8 mouse cellular contexts compared by ENCODE assay signal in the genomic region with DNA sequence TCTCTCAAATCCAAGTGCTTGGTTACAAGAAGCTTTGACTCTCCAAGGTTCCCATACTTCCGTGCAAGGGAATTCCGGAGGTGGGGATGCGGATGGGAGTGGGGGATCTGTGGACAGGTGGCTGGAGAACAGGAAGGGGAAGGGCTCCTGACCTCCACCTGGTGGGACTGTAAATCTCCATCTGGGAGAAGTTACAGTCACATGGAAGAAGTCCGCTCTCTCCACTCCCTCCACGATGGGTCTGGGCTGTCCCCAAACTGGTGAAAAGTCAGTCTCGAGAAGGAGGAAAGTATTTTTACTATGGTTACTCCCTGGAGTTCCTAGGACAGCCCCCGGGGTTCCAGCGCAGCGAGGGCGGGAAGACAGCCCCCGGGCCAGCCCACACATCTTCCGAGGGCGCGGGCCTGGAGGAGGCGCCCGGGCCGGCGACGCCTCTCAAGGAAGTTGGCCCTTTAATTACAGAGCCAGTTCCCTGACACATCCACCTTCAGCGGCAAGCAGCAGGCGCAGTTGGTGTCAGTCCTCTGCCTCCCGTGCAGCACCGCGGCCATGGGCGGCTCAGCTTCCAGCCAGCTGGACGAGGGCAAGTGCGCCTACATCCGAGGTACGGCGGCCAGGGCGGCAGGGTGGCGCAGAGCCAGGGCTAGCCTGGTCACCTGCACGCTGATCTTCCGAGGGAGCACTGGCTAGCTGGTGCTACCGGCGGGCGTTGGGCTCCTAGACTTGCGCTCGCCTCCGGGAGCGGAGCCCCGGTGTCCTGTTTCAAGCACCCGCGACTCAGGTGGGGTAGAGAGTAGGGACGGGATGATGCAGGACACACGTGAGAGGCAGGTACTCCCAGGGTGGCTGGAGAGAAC. TPM values are rescaled to one million over a fixed set of nuclear protein-coding genes. Genes with fewer than 3 reads are reported as not detected.
DNase-seq lines count a peak whose midpoint lies in the region; ATAC-seq and TF ChIP-seq lines count a peak whose summit lies in the region.

TSS of gene Fam129a (plus strand) at position 206 of the 857 bp plus-strand sequence.

- peaks cover 10% of the 10 kb centered on the region for H3K27me3 ChIP-seq in forebrain, postnatal 0 days (ENCODE audit: insufficient read depth, low read length)
- peaks cover 17% of the 10 kb centered on the region for H3K27me3 ChIP-seq in hindbrain, embryonic 11.5 days (ENCODE audit: control insufficient read depth, insufficient read depth, low read length)
- peaks cover 45% of the 10 kb centered on the region for H3K27me3 ChIP-seq in limb, embryonic 10.5 days (ENCODE audit: low read depth, poor library complexity, severe bottlenecking)
- H3K27me3 ChIP-seq in spleen, adult 2 months (ENCODE audit: control insufficient read depth, insufficient read depth, low read length), result peaks cover 2% of the 10 kb centered on the region; the same call in 1 of the 2 replicates

- 7% methylated on average over 46 of the region's 46 CpGs for WGBS in forebrain, postnatal 0 days
- WGBS in hindbrain, embryonic 11.5 days, result 3% methylated on average over 46 of the region's 46 CpGs
- WGBS in limb, embryonic 10.5 days, result 3% methylated on average over 46 of the region's 46 CpGs
- WGBS in spleen, adult 2 months, result 8% methylated on average over 46 of the region's 46 CpGs

- ATAC-seq in forebrain, postnatal 0 days, result peak; percentile 32
- ATAC-seq in hindbrain, embryonic 11.5 days (ENCODE audit: low FRiP score), result peak; percentile 45

- H3K4me3 ChIP-seq in bone marrow macrophage, adult 2 months (ENCODE audit: insufficient read depth, low read length), result peak within 1 kb of the TSS; percentile 79
- peak within 1 kb of the TSS; percentile 31 for H3K4me3 ChIP-seq in forebrain, postnatal 0 days (ENCODE audit: low read depth, low read length)
- peak within 1 kb of the TSS; percentile 34 for H3K4me3 ChIP-seq in hindbrain, embryonic 11.5 days (ENCODE audit: low read depth, low read length)
- peak within 1 kb of the TSS; percentile 53 for H3K4me3 ChIP-seq in limb, embryonic 10.5 days
- H3K4me3 ChIP-seq in spleen, adult 2 months (ENCODE audit: extremely low read depth, insufficient read depth, insufficient read length), result peak within 1 kb of the TSS; percentile 82

- DNase-seq in ES-CJ7 (ENCODE audit: low read depth, low spot score), result peak; percentile 59
- DNase-seq in forebrain, postnatal 0 days, result no peak
- DNase-seq in hindbrain, embryonic 11.5 days (ENCODE audit: low spot score), result peak; percentile 41
- DNase-seq in limb, embryonic 10.5 days (ENCODE audit: low spot score), result peak; percentile 64
- peak; percentile 37 for DNase-seq in mesoderm, embryonic 11.5 days (ENCODE audit: low read depth, low spot score)
- peak in 1 of 2 experiments; percentile 16 for DNase-seq in spleen, adult 2 months (ENCODE audit: low read depth in 1 of 2, low spot score in 2 of 2)
- no peak for DNase-seq in layer of hippocampus, postnatal 14 days (ENCODE audit: low spot score in 2 of 2)

- H3K27ac ChIP-seq in bone marrow macrophage, adult 2 months (ENCODE audit: insufficient read depth, low read depth, low read length), result no peak within 1 kb of the TSS
- no peak within 1 kb of the TSS for H3K27ac ChIP-seq in forebrain, postnatal 0 days (ENCODE audit: low read depth, low read length)
- H3K27ac ChIP-seq in hindbrain, embryonic 11.5 days (ENCODE audit: low read depth, low read length), result no peak within 1 kb of the TSS
- H3K27ac ChIP-seq in limb, embryonic 10.5 days, result peak within 1 kb of the TSS; percentile 59
- H3K27ac ChIP-seq in spleen, adult 2 months (ENCODE audit: insufficient read depth, low read length), result peak within 1 kb of the TSS; percentile 80

- TF ChIP-seq POLR2A in bone marrow macrophage, adult 2 months (IDR thresholded peaks at IDR 0.05; ENCODE audit: borderline replicate concordance, low read depth, low read length), result no peak
- TF ChIP-seq POLR2A in spleen, adult 2 months (IDR thresholded peaks at IDR 0.05; ENCODE audit: low read depth, low read length), result peak; percentile 56; the same call in 1 of the 2 replicates

- no peak within 1 kb of the TSS for H3K9ac ChIP-seq in forebrain, postnatal 0 days
- H3K9ac ChIP-seq in hindbrain, embryonic 11.5 days (ENCODE audit: low read depth, low read length), result no peak within 1 kb of the TSS

- TF ChIP-seq CTCF in bone marrow macrophage, adult 2 months (IDR thresholded peaks at IDR 0.05; ENCODE audit: low read depth, low read length), result no peak
- no peak for TF ChIP-seq CTCF in forebrain, postnatal 0 days (IDR thresholded peaks at IDR 0.05; ENCODE audit: low read depth)
- TF ChIP-seq CTCF in spleen, adult 2 months (IDR thresholded peaks at IDR 0.05; ENCODE audit: extremely low read depth, insufficient read depth, insufficient read length, insufficient replicate concordance), result no peak

- no peaks in the 10 kb centered on the region for H3K9me3 ChIP-seq in forebrain, postnatal 0 days (ENCODE audit: low read length)
- no peaks in the 10 kb centered on the region for H3K9me3 ChIP-seq in hindbrain, embryonic 11.5 days (ENCODE audit: control insufficient read depth, low read length)
- no peaks in the 10 kb centered on the region for H3K9me3 ChIP-seq in limb, embryonic 10.5 days (replicated peaks)

- peak within 1 kb of the TSS; percentile 57 for H3K4me2 ChIP-seq in forebrain, postnatal 0 days (ENCODE audit: low read depth)
- H3K4me2 ChIP-seq in hindbrain, embryonic 11.5 days (replicated peaks; ENCODE audit: low read depth, low read length), result peak within 1 kb of the TSS; percentile 78

- H3K36me3 ChIP-seq in forebrain, postnatal 0 days (ENCODE audit: insufficient read depth), result no peaks in the 10 kb centered on the region
- no peaks in the 10 kb centered on the region for H3K36me3 ChIP-seq in hindbrain, embryonic 11.5 days (ENCODE audit: control insufficient read depth, insufficient read depth, low read length)
- no peaks in the 10 kb centered on the region for H3K36me3 ChIP-seq in limb, embryonic 10.5 days
- H3K36me3 ChIP-seq in spleen, adult 2 months (ENCODE audit: control insufficient read depth, insufficient read depth, low read length), result no peaks in the 10 kb centered on the region

- peaks cover 7% of the 10 kb centered on the region for H3K4me1 ChIP-seq in bone marrow macrophage, adult 2 months (ENCODE audit: control insufficient read depth, insufficient read depth, low read length)
- peaks cover 6% of the 10 kb centered on the region for H3K4me1 ChIP-seq in forebrain, postnatal 0 days (ENCODE audit: insufficient read depth)
- H3K4me1 ChIP-seq in hindbrain, embryonic 11.5 days (replicated peaks; ENCODE audit: control insufficient read depth, insufficient read depth, low read length), result 0 out of 2 replicates have a peak, but pooled peaks cover 3% of the 10 kb centered on the region
- H3K4me1 ChIP-seq in limb, embryonic 10.5 days, result peaks cover 24% of the 10 kb centered on the region
- H3K4me1 ChIP-seq in spleen, adult 2 months (ENCODE audit: control insufficient read depth, insufficient read depth, insufficient read length), result peaks cover 3% of the 10 kb centered on the region

RNA-seq across cellular contexts. Expression of gene Fam129a, which starts in this region (rescaled TPM):
- polyA plus RNA-seq in bone marrow macrophage, adult 2 months (2012; ENCODE audit: insufficient read depth, insufficient read length, missing spikeins), result 48.1 and 56.4 TPM in 2 replicates
- total RNA-seq in forebrain, postnatal 0 days (2014; rRNA removed), result 0.92 and 2.9 TPM in 2 replicates
- 0.75 and 0.93 TPM in 2 replicates for polyA plus RNA-seq in forebrain, postnatal 0 days (2015; fragmentation: Nextera tagmentation; extraction: Ambion mirVana)
- 0.60 and 0.93 TPM in 2 replicates for polyA plus RNA-seq in hindbrain, embryonic 11.5 days (2014; fragmentation: Nextera tagmentation; extraction: Ambion mirVana)
- 0.90 and 1.3 TPM in 2 replicates for polyA plus RNA-seq in limb, embryonic 10.5 days (2016; fragmentation: Nextera tagmentation; extraction: Ambion mirVana)
- polyA plus RNA-seq in spleen, adult 2 months (2012; rRNA removed), result 4.9 and 6.0 TPM in 2 replicates
- total RNA-seq in layer of hippocampus, postnatal 14 days (2021), result 1 to 10 TPM; 4.2 to 4.5 TPM

Comparison
In these comparisons a context has a peak if more than half of its experiments do, and no peak if none do; other contexts are left out.
1. Peak in DNase-seq, ATAC-seq, H3K4me3 ChIP-seq and H3K4me2 ChIP-seq in hindbrain, embryonic 11.5 days; RNA of the gene not detected or under 1 TPM.
2. DNase-seq: peak in ES-CJ7 (single experiment), limb, embryonic 10.5 days (single experiment) and mesoderm, embryonic 11.5 days (single experiment); none in forebrain, postnatal 0 days (single experiment) and layer of hippocampus, postnatal 14 days (0 of 2).
3. H3K27ac ChIP-seq: peak in limb, embryonic 10.5 days (single experiment) and spleen, adult 2 months (single experiment); none in bone marrow macrophage, adult 2 months (single experiment), forebrain, postnatal 0 days (single experiment) and hindbrain, embryonic 11.5 days (single experiment).
4. H3K4me3 ChIP-seq: peak in every context shown above with its lines; median percentile 82 in spleen, adult 2 months; 79 in bone marrow macrophage, adult 2 months; 53 in limb, embryonic 10.5 days; 34 in hindbrain, embryonic 11.5 days; 31 in forebrain, postnatal 0 days.